10 mouse cellular contexts compared by ENCODE assay signal in genomic region chr6:118079292-118079691, GRCm38 (mm10).
"Had no signal": no experiment of that assay in that cellular context is flagged by ENCODE, and none has a peak within 500 bp of the region (broad histone marks: within the 10 kb centered on the region; RNA-seq: fewer than 3 reads in every experiment).

No protein-coding gene starts in this region.

- H3K4me1 ChIP-seq: liver, embryonic 12.5 days had no signal

- H3K4me3 ChIP-seq: kidney, embryonic 15.5 days; left cerebral cortex, adult 2 months; limb, embryonic 10.5 days; liver, embryonic 12.5 days; stomach, embryonic 15.5 days had no signal

- H3K27me3 ChIP-seq: stomach, embryonic 15.5 days had no signal

- H3K36me3 ChIP-seq: kidney, embryonic 15.5 days; limb, embryonic 10.5 days; liver, embryonic 12.5 days; stomach, embryonic 15.5 days had no signal

- DNase-seq: kidney, adult 2 months; lung, postnatal 36 days; thymus, postnatal 4 days had no signal

- H3K4me2 ChIP-seq: kidney, embryonic 15.5 days; liver, embryonic 12.5 days; stomach, embryonic 15.5 days had no signal

- H3K9me3 ChIP-seq: kidney, embryonic 15.5 days; limb, embryonic 10.5 days; liver, embryonic 12.5 days; stomach, embryonic 15.5 days had no signal

- H3K27ac ChIP-seq: kidney, embryonic 15.5 days; left cerebral cortex, adult 2 months; limb, embryonic 10.5 days; liver, embryonic 12.5 days; stomach, embryonic 15.5 days had no signal

- H3K9ac ChIP-seq: kidney, embryonic 15.5 days; liver, embryonic 12.5 days; stomach, embryonic 15.5 days had no signal

- ATAC-seq: intestine, embryonic 16.5 days; liver, embryonic 12.5 days; lung, postnatal 0 days had no signal
